Mouse (Mus musculus) CD4-positive helper T cell, adult 2 months (primary cell): Measurements from ENCODE around the gene Grik3.

Source experiments
- DNase-seq: peaks from one replicate; pipeline ENCODE4 v3.0.0-alpha.2; 2012; ENCODE audit warnings: low read depth, missing footprints, low spot score

Gene Grik3

DNA sequence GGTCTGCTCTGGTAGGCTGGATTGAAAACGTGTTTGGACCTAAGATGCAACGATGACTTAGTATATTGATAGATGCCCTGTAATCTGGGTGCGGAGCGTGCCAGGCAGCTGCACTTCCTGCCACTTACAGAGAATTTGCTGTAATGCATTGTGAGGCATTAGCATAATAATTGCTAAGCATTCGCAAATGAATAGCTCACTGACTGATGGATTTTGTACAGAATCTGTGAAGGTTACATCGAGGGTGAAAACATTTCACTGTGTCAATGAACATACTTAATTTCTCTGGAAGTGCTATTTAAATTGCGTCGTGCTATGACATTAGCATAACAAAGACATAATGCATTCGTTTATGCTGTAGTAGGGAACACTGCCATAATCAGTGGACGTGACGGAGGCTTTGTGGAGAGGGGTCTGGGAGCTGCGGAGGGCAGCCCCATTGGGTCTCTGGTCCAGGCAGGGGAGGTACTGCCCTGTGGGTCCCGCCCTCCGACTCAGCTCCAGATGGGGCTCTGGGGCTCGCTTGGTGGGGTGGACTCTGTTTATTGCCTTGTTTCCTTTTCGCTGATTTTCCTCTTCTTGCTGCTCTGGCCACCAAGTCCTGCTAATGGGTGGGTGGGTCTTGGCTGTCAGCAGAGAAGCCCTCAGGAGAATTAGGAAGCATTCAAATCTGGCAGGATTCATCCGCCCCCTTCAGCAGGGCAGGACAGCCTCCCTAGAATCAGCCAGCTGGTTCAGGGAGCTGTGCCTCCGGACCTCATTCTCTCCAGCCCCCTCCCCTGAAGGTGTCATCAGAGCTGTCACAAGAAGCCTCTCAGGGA lies 54.7 kb downstream of the Grik3 start:
- no peak for DNase-seq

DNA sequence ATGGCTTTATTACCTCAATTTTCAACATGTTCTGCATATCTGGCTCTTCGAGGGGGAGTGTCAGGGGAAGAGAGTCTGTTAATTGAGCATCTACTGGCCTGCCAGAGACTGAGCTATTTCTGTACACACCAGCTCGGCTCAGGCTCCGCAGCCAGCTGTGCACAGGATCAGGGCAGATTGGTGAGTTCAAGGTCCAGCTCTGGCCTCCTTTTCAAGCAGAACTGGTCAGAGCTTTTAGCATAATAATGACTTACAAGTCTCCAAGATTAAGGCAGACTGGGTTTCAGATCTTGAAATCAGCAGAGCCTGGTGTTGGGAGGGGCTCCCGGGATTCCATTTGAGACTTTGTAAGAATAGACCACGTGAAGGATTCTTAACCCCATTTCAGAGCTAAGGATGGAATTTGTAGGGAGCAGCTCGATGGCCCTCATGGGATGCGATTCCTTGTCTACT lies 55.3 kb downstream of the Grik3 start:
- no peak for DNase-seq

DNA sequence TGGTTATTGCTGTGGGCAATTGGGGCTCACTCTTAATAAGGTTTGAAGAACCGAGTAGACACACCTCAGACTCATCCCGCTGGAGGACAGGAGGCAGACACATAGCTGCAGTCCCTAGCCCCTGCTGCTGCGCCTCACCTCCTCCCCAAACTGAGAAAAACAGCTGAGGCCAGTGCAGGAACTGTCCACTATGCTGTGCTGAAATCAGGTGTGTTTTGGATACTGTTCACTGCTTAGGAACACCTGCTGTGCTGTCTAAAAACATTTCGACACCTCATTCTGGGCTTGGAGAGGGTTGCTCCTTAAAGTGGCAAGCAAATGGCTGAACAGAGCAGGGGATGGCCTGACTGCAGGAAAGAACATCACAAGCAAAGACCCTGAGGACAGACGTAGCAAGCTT lies 57.7 kb downstream of the Grik3 start:
- DNase-seq: no peak

DNA sequence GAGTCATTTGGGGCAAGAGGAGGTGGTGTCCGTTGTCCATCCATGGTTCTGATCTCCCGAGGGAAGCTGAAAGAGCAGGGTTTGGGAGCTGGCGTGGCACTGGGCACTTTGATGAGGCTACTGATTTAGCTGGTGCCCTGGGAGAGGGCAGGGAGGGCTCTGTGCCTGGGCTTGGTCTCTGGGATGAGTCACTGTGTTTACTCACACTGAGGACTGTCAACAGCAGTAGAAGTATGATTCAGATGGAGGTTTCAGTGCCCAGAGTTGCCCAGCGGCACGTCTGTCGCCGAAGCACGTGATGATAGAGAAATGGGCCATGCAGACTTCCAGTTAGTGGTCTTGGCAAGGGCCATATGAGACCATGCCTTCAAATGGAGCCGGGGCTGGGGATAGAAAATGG lies 63.3 kb downstream of the Grik3 start:
- DNase-seq: no peak

DNA sequence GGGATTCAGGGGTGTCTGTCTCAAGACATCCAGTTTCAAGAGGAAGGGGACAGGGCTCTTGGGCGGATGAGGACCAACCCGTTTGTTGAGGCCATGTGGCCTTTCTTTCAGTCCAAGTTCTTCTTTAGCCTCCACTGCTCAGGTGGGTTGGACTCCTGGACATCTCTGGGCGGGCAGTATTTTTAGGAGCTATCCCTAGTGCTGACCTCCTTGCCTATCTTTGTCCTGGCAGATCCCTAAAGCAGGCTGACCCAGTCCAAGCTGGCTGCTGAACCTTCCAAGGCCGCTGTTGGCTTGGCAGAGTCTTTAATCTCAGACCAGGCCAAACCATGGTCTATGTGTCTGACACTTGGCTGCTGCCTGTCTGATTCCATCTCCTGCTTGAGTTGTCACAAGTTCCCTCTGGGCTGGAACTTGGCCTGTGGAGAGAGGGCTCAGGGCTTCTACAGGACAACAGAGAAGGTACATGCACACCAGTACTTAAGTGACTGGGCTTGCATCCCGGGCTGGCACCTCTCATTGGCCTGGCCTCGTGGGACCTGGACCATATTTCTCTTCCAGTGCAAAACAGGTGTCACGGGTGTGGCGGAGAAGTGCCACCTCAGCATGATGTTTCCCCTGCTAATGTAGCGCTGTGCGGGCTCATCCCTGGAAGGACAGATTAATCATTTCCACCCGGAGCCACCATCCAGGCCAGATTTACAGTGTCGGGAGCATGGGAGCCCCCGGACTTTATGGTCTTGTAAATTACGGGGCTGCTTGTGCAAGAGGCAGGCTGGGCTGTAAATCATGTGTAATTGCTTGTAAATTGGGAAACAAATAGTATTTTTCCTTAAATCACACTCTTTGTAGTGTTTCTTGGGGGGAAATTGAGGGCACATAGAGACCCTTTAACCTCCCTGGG lies 66.2 kb downstream of the Grik3 start:
- no peak for DNase-seq

DNA sequence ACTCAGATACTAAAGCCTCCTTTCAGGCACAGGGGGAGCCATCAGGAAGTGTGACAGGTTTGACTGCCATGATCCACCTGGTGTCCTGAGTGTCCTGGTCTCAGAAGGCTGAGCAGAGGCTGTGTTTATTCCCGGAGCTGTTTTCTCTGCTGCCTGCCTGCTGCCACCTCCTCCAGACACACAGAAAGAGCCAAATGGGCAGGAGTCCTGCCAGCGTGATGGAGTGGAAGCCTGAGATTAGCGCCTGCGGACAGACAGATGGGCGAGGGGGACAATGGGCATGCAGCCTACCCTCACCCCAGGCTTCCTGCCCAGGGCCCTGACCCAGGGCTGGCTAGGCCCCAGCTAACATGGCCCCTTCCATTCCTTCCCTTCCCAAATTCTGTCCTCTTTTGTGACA lies 69.1 kb downstream of the Grik3 start:
- no peak for DNase-seq

DNA sequence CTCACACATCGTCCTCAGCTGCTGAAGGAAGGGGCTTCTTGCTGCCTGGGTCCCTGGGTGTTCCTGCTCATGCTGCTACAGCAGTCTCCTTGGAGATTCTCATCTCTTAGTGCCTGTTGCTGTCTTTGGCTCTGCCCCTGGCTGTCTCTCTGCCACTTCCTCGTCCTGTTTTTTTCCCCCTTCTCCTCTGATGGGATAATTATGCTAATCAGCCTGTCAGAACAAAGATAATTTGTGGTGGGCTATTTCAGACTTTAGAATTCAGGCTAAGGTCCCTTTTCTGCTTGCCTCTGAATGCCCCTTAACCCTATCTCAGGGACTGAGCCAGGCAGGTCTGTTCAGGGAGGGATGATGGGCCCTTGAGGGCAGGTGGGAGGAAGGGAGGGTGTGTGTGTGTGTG lies 70.3 kb downstream of the Grik3 start:
- no peak for DNase-seq

DNA sequence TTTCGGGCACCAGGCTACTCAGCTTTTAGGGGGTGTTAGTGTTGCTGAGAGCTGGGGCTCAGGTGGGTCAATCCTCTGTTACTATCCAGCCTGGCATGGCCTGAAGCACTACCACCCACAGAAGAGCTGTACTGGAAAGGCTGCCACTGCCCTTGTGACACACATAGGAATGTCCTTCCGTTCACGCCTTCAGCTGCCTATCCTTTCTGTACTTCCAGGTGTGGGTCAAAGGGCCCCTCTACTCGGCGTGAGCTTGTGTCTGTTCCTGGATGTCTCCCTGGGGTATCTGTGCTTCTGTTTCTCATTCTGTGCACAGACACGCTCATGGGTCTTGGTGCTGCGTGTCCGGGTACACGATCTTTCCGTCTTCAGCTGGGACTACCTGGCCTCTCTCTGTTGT lies 73.1 kb downstream of the Grik3 start:
- DNase-seq: no peak

DNA sequence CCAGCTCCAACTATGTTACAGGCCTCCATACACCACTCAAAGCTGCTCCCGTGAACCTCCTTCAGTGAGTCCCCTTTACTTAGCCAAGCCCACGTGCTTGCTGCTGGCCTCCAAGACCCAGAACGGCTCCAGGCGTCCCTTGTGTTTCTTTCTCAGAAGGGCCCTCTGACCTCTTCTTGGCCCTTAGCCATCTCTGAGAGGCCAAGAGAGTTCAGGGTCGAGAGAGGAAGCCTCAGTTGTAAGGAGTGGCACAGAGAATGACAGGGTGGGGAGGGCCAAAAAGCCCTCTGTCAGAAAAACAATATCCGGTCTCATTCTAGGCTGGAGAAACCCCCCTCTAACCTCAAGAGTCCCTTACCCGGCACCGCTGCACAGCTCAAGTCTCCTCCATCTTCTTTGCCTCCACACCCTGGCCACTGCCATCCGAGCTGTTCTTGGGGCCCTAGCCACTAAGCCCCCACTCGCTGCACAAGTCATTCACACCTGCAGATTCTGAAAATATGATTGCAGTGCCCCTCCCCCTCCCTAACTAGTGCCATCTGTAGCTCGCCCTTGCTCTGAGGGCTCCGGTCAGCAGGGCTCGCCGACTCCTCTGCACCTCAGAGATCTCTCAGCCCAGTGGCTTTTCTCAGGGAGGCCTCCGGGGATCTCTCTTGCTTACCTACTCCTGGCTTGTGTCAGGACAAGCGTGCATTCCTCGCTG lies 73.7 kb downstream of the Grik3 start:
- DNase-seq: no peak

DNA sequence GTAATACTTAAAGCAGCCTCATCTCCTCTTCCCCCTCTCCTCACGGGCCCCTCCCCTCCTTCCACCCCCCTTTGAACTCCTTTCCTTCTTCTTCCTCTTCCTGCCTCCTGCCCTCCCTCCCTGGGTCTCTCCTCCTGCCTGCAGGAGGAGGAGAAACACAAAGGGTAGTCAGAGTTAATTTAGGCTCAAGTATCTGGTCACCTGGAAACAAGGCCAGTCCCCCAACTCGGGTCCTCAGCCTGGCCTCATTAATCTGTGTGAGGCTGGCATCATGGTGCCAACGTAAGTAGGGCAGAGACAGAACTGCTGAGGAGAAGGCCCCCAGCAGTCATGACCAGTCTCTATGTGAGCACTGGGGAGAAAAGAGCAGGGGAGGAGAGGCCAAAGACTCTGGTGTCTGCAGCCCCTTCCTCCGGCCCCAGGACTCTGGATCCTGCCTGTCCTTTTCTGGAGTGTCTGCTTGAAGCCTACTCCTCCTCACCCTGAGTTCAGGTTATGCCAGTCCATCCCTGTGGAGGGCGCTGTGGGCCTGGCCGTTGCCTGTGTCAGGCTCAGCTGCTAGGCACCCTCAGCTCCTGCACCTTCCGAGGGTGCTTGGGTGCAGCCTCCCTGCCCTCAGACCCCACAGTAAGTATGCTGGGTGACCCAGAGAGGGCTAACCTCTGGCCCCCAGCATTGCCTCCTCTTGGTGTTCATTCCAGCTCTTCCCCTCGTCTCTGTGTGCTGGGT lies 75.4 kb downstream of the Grik3 start:
- no peak for DNase-seq

DNA sequence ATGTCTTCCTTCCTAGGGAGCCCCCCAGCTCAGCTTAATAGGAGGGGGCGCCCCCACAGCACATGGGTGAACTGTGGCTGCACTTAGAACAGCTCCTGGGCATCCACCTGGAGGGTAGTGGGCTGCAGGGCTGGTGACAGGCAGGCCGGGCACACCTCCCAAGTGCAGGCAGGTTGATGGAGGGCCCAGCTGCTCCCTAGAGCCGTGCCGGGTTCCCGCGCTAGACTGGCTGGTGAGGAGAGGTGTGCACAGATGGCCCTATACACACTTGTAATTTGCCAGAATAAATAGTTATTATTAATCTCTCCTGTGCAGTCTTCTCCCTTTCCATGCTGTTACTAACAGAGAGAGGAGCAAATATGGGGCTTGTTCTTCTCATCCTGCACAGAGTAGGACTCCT lies 77.7 kb downstream of the Grik3 start:
- no peak for DNase-seq

DNA sequence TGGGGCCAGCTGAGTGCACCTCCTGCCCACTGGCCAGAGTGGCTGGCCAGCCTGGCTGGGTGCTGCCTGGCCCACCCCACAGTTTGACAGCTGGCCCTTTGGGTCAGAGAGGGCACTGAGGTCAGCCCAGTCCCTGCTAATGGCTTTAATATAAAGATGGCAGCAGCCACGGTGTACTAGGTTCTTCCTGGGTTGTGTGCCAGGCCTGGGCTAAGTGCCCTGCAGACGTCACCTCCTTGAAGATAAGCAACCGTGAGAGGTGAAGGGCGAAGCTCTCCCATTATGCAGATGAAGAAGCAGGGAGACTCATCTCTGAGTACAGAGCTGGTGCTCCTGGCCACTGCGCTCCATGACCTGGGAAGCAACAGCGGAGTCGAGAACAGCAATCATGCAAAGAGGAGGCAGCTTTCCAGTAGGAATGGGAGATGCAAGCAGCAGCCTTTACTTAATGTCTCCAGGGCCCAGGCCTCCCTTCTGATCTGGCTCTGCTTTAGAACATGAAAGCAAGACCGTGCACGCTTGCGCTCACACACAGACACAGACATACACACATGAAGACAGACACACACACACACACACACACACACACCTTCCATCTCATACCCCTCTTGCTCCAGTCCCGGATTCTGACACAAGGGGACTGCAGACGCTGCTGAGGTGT lies 81.3 kb downstream of the Grik3 start:
- no peak for DNase-seq

DNA sequence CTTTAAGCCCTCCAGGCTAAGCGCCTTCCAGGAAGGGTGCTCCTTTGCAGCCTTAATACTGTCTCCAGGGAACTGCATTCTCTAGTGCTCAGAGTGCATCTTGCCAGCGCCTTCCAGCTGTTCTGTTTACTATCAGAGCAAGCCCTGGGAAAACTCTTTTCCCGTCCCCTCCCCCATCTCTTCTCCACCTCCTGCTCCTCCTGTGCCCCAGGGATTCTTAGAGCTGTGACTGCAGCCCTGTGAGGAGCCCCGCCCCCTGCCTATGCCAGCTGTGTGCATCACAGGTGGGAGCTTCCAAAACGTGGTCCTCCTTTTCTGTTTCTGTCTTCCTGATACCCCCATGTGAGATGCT lies 81.8 kb downstream of the Grik3 start:
- no peak for DNase-seq

DNA sequence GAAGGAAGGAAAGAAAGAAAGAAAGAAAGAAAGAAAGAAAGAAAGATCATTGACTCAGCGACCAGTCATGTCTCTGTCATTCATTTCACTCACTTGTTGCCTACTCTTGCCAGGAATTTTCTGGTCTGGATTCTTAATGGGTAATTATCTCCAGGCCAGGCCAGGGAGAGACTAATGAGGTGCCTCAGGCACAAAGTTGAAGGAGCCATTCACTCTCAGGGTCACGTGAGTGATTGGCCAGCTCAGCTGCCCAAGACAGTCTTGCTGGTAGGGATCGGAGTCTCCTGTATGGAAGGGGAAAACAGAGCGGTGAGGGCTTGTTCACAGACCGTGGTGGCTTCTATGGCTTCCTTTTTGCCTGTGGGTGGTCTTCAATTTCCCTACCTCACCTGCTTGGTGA lies 82.5 kb downstream of the Grik3 start:
- DNase-seq: no peak

DNA sequence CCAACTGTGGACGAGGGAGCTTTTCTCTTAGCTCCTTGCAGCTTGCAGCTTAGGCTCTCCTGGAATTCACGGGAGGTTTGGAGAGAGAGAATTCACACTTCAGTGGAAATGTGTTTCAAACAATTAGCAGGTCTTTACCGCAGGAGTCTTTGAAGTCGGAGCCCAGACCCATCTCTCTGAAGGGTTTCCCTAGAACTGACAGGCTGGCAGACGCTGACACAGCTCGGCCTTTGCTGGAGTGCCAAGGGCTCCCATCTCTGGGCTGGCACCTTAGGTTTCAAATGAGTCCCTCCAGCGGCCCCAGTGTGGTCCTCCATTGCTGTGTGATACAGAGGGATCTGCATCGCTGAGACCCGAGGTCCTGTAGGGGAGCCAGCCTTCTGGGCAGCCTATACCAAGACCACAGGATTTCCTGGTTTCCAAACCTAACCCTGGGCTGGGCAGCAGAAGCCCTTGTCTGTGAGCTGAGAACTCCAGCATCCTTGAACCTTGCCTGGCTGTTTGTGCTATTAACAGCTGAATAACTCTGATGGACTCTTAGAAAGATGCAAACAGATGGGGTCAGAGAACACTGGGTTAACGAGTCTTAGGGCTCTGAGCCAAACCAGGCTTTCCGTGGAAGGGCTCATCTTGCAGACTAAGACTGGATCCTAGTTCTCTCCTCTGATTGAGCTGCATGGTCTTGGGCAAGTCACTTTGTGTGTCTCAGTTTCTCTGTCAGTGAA lies 83.6 kb downstream of the Grik3 start:
- DNase-seq: no peak

DNA sequence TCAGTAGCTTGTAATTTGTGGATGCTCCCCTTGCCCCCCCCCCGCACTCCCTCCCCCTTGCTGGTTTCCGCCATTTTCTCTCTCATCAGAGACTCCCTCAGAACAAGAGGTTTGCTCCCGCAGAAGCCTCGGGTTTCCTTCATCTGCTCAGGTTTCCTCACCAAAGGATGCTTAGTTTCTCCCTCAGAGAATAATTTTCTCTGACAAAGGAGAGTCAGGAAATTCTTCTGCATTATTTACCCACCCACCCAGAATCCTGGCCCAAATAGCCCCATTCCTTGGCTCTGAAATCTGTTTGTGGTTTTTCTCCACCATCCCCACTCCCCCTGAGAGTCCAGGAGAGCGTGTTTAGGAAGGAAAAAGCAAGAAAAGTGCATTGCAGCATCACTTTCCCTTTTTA lies 89.8 kb downstream of the Grik3 start:
- no peak for DNase-seq

DNA sequence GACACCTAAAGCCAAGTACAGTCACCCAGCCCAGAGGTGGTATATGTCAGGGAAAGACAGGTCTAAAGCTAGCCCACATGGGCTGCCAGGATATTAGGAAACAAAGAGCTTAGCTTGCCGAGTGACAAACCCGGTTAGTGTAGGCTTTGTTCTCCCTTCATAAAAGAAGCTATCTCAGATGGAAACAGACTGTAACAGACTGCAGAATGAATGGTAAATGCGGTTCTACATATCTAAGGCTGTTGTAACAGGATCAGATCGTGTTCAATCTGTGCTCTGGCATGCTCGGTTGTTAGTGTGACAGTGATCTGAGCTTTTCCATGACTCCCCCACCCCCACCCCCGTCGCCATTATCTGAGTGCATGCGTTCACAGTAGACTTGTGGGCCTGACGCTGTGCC lies 92.8 kb downstream of the Grik3 start:
- no peak for DNase-seq

DNA sequence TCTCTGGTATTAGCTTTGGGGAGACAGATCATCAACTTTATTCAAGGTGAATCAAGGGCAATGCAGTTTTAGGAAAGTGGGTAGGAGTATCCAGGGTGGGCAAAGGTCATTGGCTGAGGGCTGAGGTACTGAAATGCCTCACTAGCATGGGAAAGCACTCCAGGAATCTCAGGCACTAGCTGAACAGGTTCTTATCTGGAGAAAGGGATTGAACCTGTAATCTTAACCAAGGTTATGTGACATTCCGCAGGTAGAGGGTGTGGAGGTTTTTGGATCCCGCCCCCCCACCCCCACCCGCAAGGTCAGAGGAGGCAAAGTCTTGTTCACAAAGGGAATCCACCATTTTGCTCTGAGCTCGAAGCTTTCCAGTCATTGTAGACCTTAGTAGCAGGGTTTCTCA lies 93.4 kb downstream of the Grik3 start:
- no peak for DNase-seq

DNA sequence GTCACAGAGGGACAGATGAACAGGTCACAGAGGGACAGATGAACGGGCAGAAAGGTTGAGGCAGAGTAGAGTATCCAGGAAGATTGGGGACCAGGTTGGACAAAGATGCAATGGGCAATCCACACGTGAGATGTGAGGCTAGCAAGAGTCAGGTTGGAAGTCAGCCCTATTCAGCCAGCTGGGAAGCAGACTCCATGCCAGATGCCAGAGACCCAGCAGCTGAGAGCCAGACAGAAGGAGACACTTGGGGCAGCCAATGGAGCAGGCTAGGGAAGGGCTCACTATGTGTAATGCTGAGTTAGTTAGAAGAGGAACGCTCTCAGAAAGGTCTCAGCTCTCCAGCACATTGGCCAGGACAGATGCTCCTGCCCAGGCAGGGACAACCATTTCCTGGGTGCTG lies 94.2 kb downstream of the Grik3 start:
- DNase-seq: no peak

DNA sequence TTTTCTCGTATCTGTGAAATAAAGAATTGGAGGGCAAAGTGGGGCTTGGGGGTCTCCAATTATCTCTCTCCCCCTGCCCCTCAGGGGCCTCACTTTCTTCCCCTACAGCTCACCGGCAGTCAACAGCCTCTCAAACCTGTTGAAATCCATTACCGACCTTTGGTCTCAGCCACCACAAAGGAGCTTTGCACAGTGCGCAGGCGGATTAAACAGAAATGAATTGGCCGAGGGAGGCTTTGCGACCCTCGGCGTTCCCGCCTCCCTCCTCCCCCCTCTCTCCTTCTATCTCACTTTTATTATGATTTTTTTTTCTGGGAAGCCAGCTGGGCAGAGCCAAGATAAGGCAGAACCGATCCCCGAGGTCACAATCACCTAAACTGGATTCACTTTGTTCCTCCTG lies 97.1 kb downstream of the Grik3 start:
- no peak for DNase-seq
